Mouse (Mus musculus) myocyte (in vitro differentiated cells): ENCODE measurements around the gene Cfd. TPM values are rescaled to one million over a fixed set of nuclear protein-coding genes. Genes with fewer than 3 reads are reported as not detected.

ENCODE experiments used
- H3K27me3 ChIP-seq: one replicate; pipeline ENCODE4 v1.6.1; 2011; ENCODE audit not compliant: control insufficient read depth, insufficient read depth, insufficient read length
- H3K36me3 ChIP-seq: one replicate; pipeline ENCODE4 v1.6.1; 2011; ENCODE audit not compliant: control insufficient read depth, insufficient read depth
- H3K4me2 ChIP-seq: one replicate; pipeline ENCODE4 v1.6.1; 2011; ENCODE audit warnings: low read depth, control low read depth
- H3K4me3 ChIP-seq: one replicate; pipeline ENCODE4 v1.5.1; 2011; ENCODE audit warnings: mild to moderate bottlenecking, control low read depth, moderate library complexity
- H3K79me2 ChIP-seq: one replicate; pipeline ENCODE4 v1.6.1; 2011; ENCODE audit not compliant: control insufficient read depth, insufficient read depth
- H3ac ChIP-seq: one replicate; pipeline ENCODE4 v1.6.1; 2011; ENCODE audit not compliant: control insufficient read depth, insufficient read length
- CEBPB ChIP-seq: IDR thresholded peaks from 2 replicates; pipeline ENCODE4 v1.6.1; 2011; ENCODE audit warnings: mild to moderate bottlenecking, moderate library complexity; ENCODE audit not compliant: poor library complexity, insufficient read depth, severe bottlenecking
- E2F4 ChIP-seq: IDR thresholded peaks from one replicate; pipeline ENCODE4 v1.6.1; 2011; ENCODE audit warnings: mild to moderate bottlenecking, control low read depth, moderate library complexity; ENCODE audit not compliant: insufficient read depth
- MAX ChIP-seq: IDR thresholded peaks from one replicate; pipeline ENCODE4 v1.6.1; 2011; ENCODE audit warnings: low read depth, mild to moderate bottlenecking, control low read depth
- MYOD1 ChIP-seq, 3 experiments: IDR thresholded peaks; one replicate each; pipeline ENCODE4 v1.6.1; 2011; ENCODE audit warnings: control low read depth in 2 of 3, low read depth in 2 of 3, mild to moderate bottlenecking in 2 of 3, moderate library complexity in 1 of 3; ENCODE audit not compliant: insufficient read length in 2 of 3, control insufficient read depth in 1 of 3
- MYOG ChIP-seq, 3 experiments: IDR thresholded peaks; one replicate each; pipeline ENCODE4 v1.6.1; 2011; ENCODE audit warnings: control low read depth in 2 of 3, low read depth in 2 of 3, mild to moderate bottlenecking in 2 of 3; ENCODE audit not compliant: insufficient read length in 2 of 3, control insufficient read depth in 1 of 3, insufficient read depth in 1 of 3
- POLR2A ChIP-seq: IDR thresholded peaks from one replicate; pipeline ENCODE4 v1.6.1; 2011; ENCODE audit warnings: low read depth, mild to moderate bottlenecking, control low read depth, moderate library complexity; ENCODE audit not compliant: insufficient read length
- POLR2AphosphoS2 ChIP-seq: IDR thresholded peaks from one replicate; pipeline ENCODE4 v1.6.1; 2011; ENCODE audit warnings: low read depth, control low read depth; ENCODE audit not compliant: insufficient read length
- REST ChIP-seq: IDR thresholded peaks from one replicate; pipeline ENCODE4 v1.6.1; 2011; ENCODE audit warnings: mild to moderate bottlenecking, control low read depth, moderate library complexity; ENCODE audit not compliant: insufficient read depth, insufficient read length
- SRF ChIP-seq: IDR thresholded peaks from one replicate; pipeline ENCODE4 v1.6.1; 2011; ENCODE audit warnings: low read depth; ENCODE audit not compliant: control insufficient read depth, insufficient read length
- TCF12 ChIP-seq: IDR thresholded peaks from one replicate; pipeline ENCODE4 v1.6.1; 2011; ENCODE audit warnings: mild to moderate bottlenecking, control low read depth; ENCODE audit not compliant: poor library complexity, insufficient read depth, severe bottlenecking
- TCF3 ChIP-seq: IDR thresholded peaks from one replicate; pipeline ENCODE4 v1.6.1; 2011; ENCODE audit warnings: low read depth, control low read depth; ENCODE audit not compliant: insufficient read length
- USF1 ChIP-seq: IDR thresholded peaks from one replicate; pipeline ENCODE4 v1.6.1; 2011; ENCODE audit warnings: low read depth, mild to moderate bottlenecking, control low read depth, moderate library complexity
- polyA plus RNA-seq: library from polyadenylated mRNA; unstranded; fragments of >200 nt; fragmentation: generic; extraction: Trizol; gene quantifications from one replicate; pipeline ENCODE4 v1.2.1, GENCODE M21; 2012; ENCODE audit warnings: missing spikeins

Cfd gene
- polyA plus RNA-seq, 1 experiment: not detected

GRCm38 (mm10) chr10:79854801-79855541 is 35.7 kb upstream of the Cfd start:
- peak overlapping the region; percentile 96 for H3K4me2 ChIP-seq
- peak overlapping the region; percentile 98 for H3K4me3 ChIP-seq
- H3K36me3 ChIP-seq: peaks cover 16% of the 10 kb centered on the region
- TF ChIP-seq E2F4 (no peak), USF1 (no peak), TCF12 (no peak), POLR2A (no peak), TCF3 (no peak), MAX (no peak), POLR2AphosphoS2 (no peak), REST (no peak), MYOD1 (IDR thresholded peaks at IDR 0.05; ENCODE audit: control insufficient read depth in 1 of 3, insufficient read length in 2 of 3, low read depth in 2 of 3) (no peak), CEBPB (no peak), MYOG (IDR thresholded peaks at IDR 0.05; ENCODE audit: control insufficient read depth in 1 of 3, insufficient read depth in 1 of 3, insufficient read length in 2 of 3, low read depth in 2 of 3) (no peak), SRF (no peak)
- H3K27me3 ChIP-seq: no peaks in the 10 kb centered on the region
- peaks cover 50% of the 10 kb centered on the region for H3K79me2 ChIP-seq
- peak overlapping the region; percentile 83 for H3ac ChIP-seq

GRCm38 (mm10) chr10:79855558-79856184 is 35.0 kb upstream of the Cfd start:
- H3K4me3 ChIP-seq: peak overlapping the region; percentile 98
- H3K4me2 ChIP-seq: peak overlapping the region; percentile 96
- H3K27me3 ChIP-seq: no peaks in the 10 kb centered on the region
- TF ChIP-seq POLR2AphosphoS2: peak; percentile 73
- TF ChIP-seq E2F4: no peak
- peaks cover 23% of the 10 kb centered on the region for H3K36me3 ChIP-seq
- peak overlapping the region; percentile 83 for H3ac ChIP-seq
- peaks cover 56% of the 10 kb centered on the region for H3K79me2 ChIP-seq

GRCm38 (mm10) chr10:79856280-79856679 is 34.4 kb upstream of the Cfd start:
- H3K79me2 ChIP-seq: peaks cover 59% of the 10 kb centered on the region
- H3K4me2 ChIP-seq: peak overlapping the region; percentile 96
- H3K4me3 ChIP-seq: peak overlapping the region; percentile 98
- H3ac ChIP-seq: peak overlapping the region; percentile 83
- TF ChIP-seq MYOG (IDR thresholded peaks at IDR 0.05; ENCODE audit: control insufficient read depth in 1 of 3, insufficient read depth in 1 of 3, insufficient read length in 2 of 3, low read depth in 2 of 3) (no peak), TCF3 (no peak), SRF (no peak), POLR2AphosphoS2 (no peak), CEBPB (no peak), POLR2A (no peak), MAX (no peak), USF1 (no peak), E2F4 (no peak), MYOD1 (IDR thresholded peaks at IDR 0.05; ENCODE audit: control insufficient read depth in 1 of 3, insufficient read length in 2 of 3, low read depth in 2 of 3) (no peak), TCF12 (no peak), REST (no peak)
- no peaks in the 10 kb centered on the region for H3K27me3 ChIP-seq
- peaks cover 29% of the 10 kb centered on the region for H3K36me3 ChIP-seq

- Histone ChIP-seq H3K27me3 (no peaks in the 10 kb centered on the region), H3K79me2 (peaks cover 63% of the 10 kb centered on the region), H3ac (peak overlapping the region; percentile 83), H3K36me3 (peaks cover 35% of the 10 kb centered on the region), H3K4me2 (peak overlapping the region; percentile 96), H3K4me3 (peak overlapping the region; percentile 98)
- TF ChIP-seq TCF12 (no peak), REST (no peak), MYOD1 (IDR thresholded peaks at IDR 0.05; ENCODE audit: control insufficient read depth in 1 of 3, insufficient read length in 2 of 3, low read depth in 2 of 3) (no peak), E2F4 (no peak), TCF3 (no peak), SRF (no peak), POLR2A (no peak), MYOG (IDR thresholded peaks at IDR 0.05; ENCODE audit: control insufficient read depth in 1 of 3, insufficient read depth in 1 of 3, insufficient read length in 2 of 3, low read depth in 2 of 3) (no peak), MAX (no peak), CEBPB (no peak), USF1 (no peak)
Observed at GRCm38 (mm10) chr10:79856704-79857451, 33.8 kb upstream of the Cfd start.
